Mouse (Mus musculus): Measurements from ENCODE around the gene Prdx2. TPM values are rescaled to one million over a fixed set of nuclear protein-coding genes. Genes with fewer than 3 reads are reported as not detected.

Gene Prdx2
- polyA plus RNA-seq, 1 experiment from 2014 or later, result 1,349 TPM

DNA sequence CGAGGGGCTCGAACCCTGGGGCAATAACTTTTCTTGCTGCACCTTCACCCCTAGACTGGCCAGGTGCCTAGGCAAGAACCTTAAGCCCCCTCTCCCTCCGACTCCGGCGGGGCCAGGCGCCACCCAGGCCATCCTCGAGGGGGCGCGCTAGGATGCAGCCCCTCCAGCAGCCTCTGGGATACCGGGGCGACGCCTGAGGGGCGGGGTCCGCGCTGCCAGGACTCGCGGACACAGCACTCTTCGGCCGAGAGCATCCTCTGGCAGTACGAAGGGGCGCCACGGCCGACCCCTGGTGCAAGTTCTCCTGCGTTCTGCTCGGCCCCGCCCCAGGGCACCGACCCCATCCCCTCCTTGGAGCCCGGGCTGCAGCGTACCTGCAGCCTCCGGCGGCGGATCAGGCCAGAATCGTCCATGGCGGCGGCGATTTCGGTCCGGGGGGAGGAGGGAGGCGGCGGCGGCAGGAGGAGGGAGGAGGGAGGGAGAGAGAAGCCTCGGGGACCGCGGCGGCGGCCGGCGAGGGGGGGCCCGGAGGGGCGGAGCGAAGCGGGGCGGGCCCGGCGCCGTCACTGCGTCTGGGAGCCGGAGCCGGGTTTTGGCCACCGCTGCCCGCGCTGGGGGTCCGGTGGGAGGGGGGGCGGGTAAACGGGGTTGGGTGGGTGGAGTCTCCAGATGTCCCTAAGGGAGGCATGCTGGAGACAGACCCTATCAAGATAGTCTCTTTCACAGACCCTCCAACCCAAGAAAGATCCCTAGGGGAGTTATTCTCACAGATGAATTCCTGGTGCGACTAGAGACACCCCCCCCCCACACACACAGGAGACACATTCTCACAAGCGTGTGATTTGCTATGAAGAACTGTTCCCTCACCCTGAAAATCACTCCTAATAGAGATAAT, 23.5 kb upstream of the Prdx2 start:
- H3K4me2 ChIP-seq, result peak overlapping the region; percentile 92
- WGBS, result 0% methylated on average over 46 of the region's 67 CpGs
- peaks cover 46% of the 10 kb centered on the region for H3K27me3 ChIP-seq (ENCODE audit: control insufficient read depth, insufficient read depth, low read length)
- H3K36me3 ChIP-seq (ENCODE audit: control insufficient read depth, insufficient read depth, low read length), result no peaks in the 10 kb centered on the region
- DNase-seq (ENCODE audit: low spot score, missing footprints) (peak; percentile 97), ATAC-seq (ENCODE audit: low FRiP score) (peak; percentile 73)
- no peaks in the 10 kb centered on the region for H3K9me3 ChIP-seq (ENCODE audit: control insufficient read depth, low read length)
- H3K4me1 ChIP-seq (ENCODE audit: control insufficient read depth, insufficient read depth, low read length), result peaks cover 23% of the 10 kb centered on the region
- H3K9ac ChIP-seq (ENCODE audit: low read length), result peak overlapping the region; percentile 62
- no peak overlapping the region for H3K27ac ChIP-seq (ENCODE audit: low read depth, low read length)
- peak overlapping the region; percentile 57 for H3K4me3 ChIP-seq (ENCODE audit: low read depth, low read length)

DNA sequence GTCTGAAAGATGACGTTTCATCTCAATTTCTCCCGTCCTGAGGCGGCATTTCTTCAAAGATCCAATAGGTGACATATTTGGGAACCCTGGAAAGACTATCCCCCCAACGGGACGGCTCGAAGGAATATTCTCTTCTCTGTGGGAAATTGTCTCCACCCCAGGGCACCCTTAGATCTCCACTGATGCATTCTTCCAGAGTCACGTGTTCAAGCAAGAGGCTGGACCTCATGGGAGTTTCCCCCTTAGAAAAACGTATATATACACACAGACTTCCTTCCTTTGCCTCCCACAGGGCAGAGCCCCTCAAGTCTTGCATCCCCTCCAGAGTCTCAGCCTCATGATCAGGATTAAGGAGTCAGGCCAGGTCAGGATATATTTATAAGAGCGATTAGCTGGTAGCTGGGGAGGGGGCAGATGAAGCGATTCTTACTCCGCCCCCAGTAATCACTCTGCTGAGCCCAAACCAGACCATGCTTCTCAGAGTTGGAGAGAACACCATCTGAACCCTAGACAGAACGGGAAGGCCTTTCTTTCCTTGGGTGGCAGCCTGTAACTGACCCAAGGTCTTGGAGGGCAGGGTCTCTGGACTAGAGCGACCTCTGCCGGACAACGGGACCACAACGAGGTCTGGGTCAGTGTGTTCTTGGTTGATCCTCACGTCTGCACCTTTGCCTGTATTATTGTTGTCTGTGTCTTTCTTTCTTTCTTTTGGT, 22.7 kb upstream of the Prdx2 start, which contains the start of gene Rtbdn:
Gene Rtbdn (plus strand): TSS at position 464 of the 713 bp plus-strand sequence.
- Histone ChIP-seq H3K36me3 (ENCODE audit: control insufficient read depth, insufficient read depth, low read length) (no peaks in the 10 kb centered on the region), H3K27me3 (ENCODE audit: control insufficient read depth, insufficient read depth, low read length) (peaks cover 46% of the 10 kb centered on the region), H3K27ac (ENCODE audit: low read depth, low read length) (no peak within 1 kb of the TSS), H3K4me3 (ENCODE audit: low read depth, low read length) (peak within 1 kb of the TSS; percentile 57), H3K4me1 (ENCODE audit: control insufficient read depth, insufficient read depth, low read length) (peaks cover 23% of the 10 kb centered on the region), H3K9ac (ENCODE audit: low read length) (peak within 1 kb of the TSS; percentile 62), H3K9me3 (ENCODE audit: control insufficient read depth, low read length) (no peaks in the 10 kb centered on the region), H3K4me2 (peak within 1 kb of the TSS; percentile 92)
- DNase-seq (ENCODE audit: low spot score, missing footprints), result peak; percentile 91
- 9% methylated on average over 17 of the region's 17 CpGs for WGBS
- ATAC-seq (ENCODE audit: low FRiP score), result 0 out of 2 replicates have a peak, but pooled peaks have one; percentile 27

DNA sequence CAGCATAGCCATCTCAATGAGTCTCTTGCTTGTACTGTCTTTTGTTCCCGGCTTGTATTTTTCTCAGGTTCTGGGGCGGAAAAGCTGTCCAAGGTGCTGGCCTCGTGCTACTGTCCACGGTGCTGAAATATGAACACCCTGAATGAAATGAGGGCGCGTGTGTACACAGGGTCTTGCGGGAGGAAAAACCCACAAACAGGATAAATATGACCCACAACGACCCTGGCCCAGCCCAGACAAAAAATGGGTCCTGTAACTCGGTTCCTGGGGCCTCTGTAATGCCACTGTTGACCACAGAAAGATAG, 22.2 kb upstream of the Prdx2 start:
- Histone ChIP-seq H3K4me2 (no peak overlapping the region), H3K36me3 (ENCODE audit: control insufficient read depth, insufficient read depth, low read length) (no peaks in the 10 kb centered on the region), H3K27ac (ENCODE audit: low read depth, low read length) (no peak overlapping the region), H3K4me1 (ENCODE audit: control insufficient read depth, insufficient read depth, low read length) (peaks cover 23% of the 10 kb centered on the region), H3K27me3 (ENCODE audit: control insufficient read depth, insufficient read depth, low read length) (peaks cover 46% of the 10 kb centered on the region), H3K9ac (ENCODE audit: low read length) (no peak overlapping the region), H3K4me3 (ENCODE audit: low read depth, low read length) (no peak overlapping the region), H3K9me3 (ENCODE audit: control insufficient read depth, low read length) (no peaks in the 10 kb centered on the region)
- no peak for DNase-seq (ENCODE audit: low spot score, missing footprints)
- ATAC-seq (ENCODE audit: low FRiP score), result no peak
- 15% methylated on average over 9 of the region's 9 CpGs for WGBS

DNA sequence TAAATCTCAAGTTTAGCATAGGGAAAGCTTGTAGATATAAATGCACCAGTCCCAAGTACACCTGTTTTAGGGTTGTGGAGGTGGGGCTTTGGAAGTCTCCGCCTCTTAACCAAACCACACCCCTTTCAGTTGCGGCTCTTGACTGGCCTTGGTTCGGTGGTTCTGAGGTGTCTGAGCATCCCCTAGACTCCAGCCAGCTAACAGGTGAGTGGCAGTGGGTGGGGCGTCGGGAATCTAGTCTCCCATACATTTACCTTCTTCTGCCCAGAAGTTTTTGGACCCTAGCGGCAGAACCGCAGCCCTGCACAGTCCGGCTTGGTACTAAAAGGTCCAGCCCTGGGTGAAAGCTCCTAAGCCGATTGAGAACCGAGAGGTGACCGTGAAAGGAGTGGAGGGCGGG, 19.6 kb upstream of the Prdx2 start:
- Histone ChIP-seq H3K4me2 (no peak overlapping the region), H3K9ac (ENCODE audit: low read length) (no peak overlapping the region), H3K27me3 (ENCODE audit: control insufficient read depth, insufficient read depth, low read length) (peaks cover 31% of the 10 kb centered on the region), H3K4me1 (ENCODE audit: control insufficient read depth, insufficient read depth, low read length) (peaks cover 18% of the 10 kb centered on the region; the same call in 1 of the 2 replicates), H3K36me3 (ENCODE audit: control insufficient read depth, insufficient read depth, low read length) (no peaks in the 10 kb centered on the region), H3K9me3 (ENCODE audit: control insufficient read depth, low read length) (no peaks in the 10 kb centered on the region), H3K27ac (ENCODE audit: low read depth, low read length) (no peak overlapping the region), H3K4me3 (ENCODE audit: low read depth, low read length) (no peak overlapping the region)
- DNase-seq (ENCODE audit: low spot score, missing footprints), result peak; percentile 73
- no peak for ATAC-seq (ENCODE audit: low FRiP score)
- 17% methylated on average over 12 of the region's 12 CpGs for WGBS

DNA sequence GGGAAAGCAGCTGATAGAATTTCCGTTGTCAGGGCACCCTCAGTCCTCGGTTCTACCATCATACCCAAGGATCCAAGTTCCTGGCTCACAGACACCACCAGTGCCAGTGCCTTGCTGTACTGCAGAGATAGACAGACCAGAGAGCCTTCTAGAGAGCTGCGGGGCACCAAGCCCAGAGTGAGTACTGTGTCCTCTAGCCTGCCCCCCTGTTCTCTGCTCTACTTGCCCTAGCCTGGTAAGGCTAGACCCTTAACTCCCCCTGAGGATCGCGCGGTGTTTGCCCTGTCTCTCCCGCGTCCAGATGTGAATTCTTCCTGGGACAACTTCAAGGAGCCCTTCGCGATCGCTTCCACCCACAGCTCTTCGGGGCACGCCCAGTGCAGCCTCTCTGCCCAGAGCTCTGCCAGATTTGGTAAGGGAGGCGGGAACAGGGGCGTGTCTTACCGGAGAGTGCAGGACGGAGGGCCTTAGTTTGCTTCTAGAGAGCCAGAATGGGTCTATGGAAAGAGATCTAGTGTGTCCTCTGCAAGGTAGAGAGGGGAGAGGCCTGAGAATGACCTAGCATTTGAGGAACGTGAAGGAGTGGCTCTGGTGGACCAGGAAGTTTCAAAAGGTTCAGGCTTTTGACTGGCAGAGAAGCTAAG, 16.7 kb upstream of the Prdx2 start:
- WGBS, result 9% methylated on average over 18 of the region's 18 CpGs
- Histone ChIP-seq H3K4me3 (ENCODE audit: low read depth, low read length) (no peak overlapping the region), H3K27ac (ENCODE audit: low read depth, low read length) (no peak overlapping the region), H3K4me2 (no peak overlapping the region), H3K27me3 (ENCODE audit: control insufficient read depth, insufficient read depth, low read length) (peaks cover 9% of the 10 kb centered on the region), H3K9ac (ENCODE audit: low read length) (no peak overlapping the region), H3K36me3 (ENCODE audit: control insufficient read depth, insufficient read depth, low read length) (no peaks in the 10 kb centered on the region), H3K9me3 (ENCODE audit: control insufficient read depth, low read length) (no peaks in the 10 kb centered on the region), H3K4me1 (ENCODE audit: control insufficient read depth, insufficient read depth, low read length) (no peaks in the 10 kb centered on the region)
- peak; percentile 76 for DNase-seq (ENCODE audit: low spot score, missing footprints)
- no peak for ATAC-seq (ENCODE audit: low FRiP score)

DNA sequence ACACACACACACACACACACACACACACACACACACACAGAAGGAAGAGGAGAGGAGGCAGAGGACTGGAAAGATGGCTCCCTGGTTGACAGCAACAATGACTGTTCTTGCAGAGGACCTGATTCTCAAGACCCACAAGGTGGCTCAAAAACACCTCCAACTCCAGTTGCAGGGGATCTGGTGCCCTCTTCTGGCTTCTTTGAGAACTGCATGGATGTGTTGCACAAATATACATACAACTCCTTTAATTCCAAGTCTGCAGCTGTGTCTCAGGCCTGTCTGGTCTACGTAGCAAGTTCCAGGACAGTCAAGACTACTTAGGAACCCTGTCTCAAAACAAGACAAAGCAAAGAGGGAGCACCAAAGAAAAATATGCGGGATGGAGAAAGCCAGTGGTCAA, 12.6 kb upstream of the Prdx2 start:
- no peak overlapping the region for H3K4me2 ChIP-seq
- H3K9ac ChIP-seq (ENCODE audit: low read length), result no peak overlapping the region
- no peaks in the 10 kb centered on the region; the same call in 1 of the 2 replicates for H3K27me3 ChIP-seq (ENCODE audit: control insufficient read depth, insufficient read depth, low read length)
- no peaks in the 10 kb centered on the region for H3K4me1 ChIP-seq (ENCODE audit: control insufficient read depth, insufficient read depth, low read length)
- H3K4me3 ChIP-seq (ENCODE audit: low read depth, low read length), result no peak overlapping the region
- WGBS, result 54% methylated on average over 2 of the region's 2 CpGs
- 0 out of 2 replicates have a peak, but pooled peaks cover 3% of the 10 kb centered on the region for H3K36me3 ChIP-seq (ENCODE audit: control insufficient read depth, insufficient read depth, low read length)
- no peak for ATAC-seq (ENCODE audit: low FRiP score)
- DNase-seq (ENCODE audit: low spot score, missing footprints), result peak; percentile 96
- no peaks in the 10 kb centered on the region for H3K9me3 ChIP-seq (ENCODE audit: control insufficient read depth, low read length)
- H3K27ac ChIP-seq (ENCODE audit: low read depth, low read length), result no peak overlapping the region

DNA sequence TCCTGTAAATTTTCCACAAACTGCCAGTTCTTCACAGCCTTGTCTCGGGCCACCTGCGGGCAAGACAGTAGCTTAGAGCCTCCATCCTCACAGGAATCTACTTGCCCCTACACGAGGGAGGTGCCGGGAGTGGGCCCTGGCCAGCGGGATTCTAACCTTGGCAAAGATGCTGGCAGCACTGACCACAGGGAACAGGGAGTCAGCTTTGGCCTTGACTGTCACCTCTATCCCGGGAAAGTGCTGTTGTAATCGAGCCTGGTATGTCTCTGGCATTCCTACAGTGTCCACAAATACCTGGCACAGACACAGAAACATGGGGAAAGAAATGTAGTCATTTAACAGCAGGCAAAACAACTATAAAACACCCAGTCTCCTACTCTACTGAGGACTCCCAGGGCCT, 9.6 kb upstream of the Prdx2 start:
- Histone ChIP-seq H3K4me1 (ENCODE audit: control insufficient read depth, insufficient read depth, low read length) (peaks cover under 1% of the 10 kb centered on the region; the same call in 1 of the 2 replicates), H3K9me3 (ENCODE audit: control insufficient read depth, low read length) (no peaks in the 10 kb centered on the region), H3K27ac (ENCODE audit: low read depth, low read length) (no peak overlapping the region), H3K4me2 (no peak overlapping the region), H3K27me3 (ENCODE audit: control insufficient read depth, insufficient read depth, low read length) (no peaks in the 10 kb centered on the region), H3K9ac (ENCODE audit: low read length) (no peak overlapping the region), H3K4me3 (ENCODE audit: low read depth, low read length) (no peak overlapping the region), H3K36me3 (ENCODE audit: control insufficient read depth, insufficient read depth, low read length) (0 out of 2 replicates have a peak, but pooled peaks cover 3% of the 10 kb centered on the region)
- no peak for DNase-seq (ENCODE audit: low spot score, missing footprints)
- WGBS, result 89% methylated on average over 7 of the region's 7 CpGs
- no peak for ATAC-seq (ENCODE audit: low FRiP score)

DNA sequence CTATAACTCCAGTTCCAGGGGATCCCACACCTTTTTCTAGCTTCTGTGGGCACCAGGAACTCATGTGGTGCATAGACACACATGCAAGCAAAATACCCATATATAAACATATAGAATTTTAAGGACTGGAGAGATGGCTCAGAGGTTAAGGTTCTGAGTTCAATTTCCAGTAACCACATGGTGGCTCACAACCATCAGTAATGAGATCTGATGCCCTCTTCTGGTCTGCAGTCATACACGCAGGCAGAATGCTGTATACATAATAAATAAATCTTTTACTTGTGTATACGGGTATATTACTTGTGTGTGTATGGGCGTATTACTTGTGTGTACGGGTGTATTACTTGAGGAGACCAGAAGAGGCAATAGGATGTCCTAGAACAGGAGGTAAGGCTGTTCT, 5.4 kb upstream of the Prdx2 start:
- no peak for DNase-seq (ENCODE audit: low spot score, missing footprints)
- Histone ChIP-seq H3K27me3 (ENCODE audit: control insufficient read depth, insufficient read depth, low read length) (no peaks in the 10 kb centered on the region), H3K27ac (ENCODE audit: low read depth, low read length) (no peak overlapping the region), H3K36me3 (ENCODE audit: control insufficient read depth, insufficient read depth, low read length) (0 out of 2 replicates have a peak, but pooled peaks cover 3% of the 10 kb centered on the region), H3K4me1 (ENCODE audit: control insufficient read depth, insufficient read depth, low read length) (peaks cover 16% of the 10 kb centered on the region), H3K4me3 (ENCODE audit: low read depth, low read length) (no peak overlapping the region), H3K9me3 (ENCODE audit: control insufficient read depth, low read length) (no peaks in the 10 kb centered on the region), H3K4me2 (no peak overlapping the region), H3K9ac (ENCODE audit: low read length) (no peak overlapping the region)
- 89% methylated on average over 4 of the region's 4 CpGs for WGBS
- ATAC-seq (ENCODE audit: low FRiP score), result no peak

All from midbrain, embryonic 11.5 days (tissue).